Comparison of ENCODE assay signal across 17 mouse cellular contexts in the genomic region with DNA sequence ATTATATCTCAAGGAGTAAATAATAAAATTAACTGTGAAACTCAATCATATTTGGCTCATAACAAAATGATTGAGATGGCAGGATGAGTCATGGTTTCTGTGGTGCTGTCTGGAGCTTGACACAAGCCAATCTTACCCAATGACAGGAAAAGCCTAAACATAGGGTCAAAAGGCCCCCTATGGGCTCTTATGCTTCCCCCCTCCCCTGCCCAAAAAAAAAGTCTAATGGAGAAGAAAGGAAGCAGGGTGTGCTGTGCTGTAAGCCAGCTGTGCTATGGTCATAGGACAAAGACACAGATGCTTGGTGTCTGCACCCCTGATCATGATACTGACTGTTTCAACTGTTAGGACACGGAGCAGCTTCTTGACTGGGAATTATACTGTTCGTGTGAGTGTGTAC.
"Had no signal": no experiment of that assay in that cellular context is flagged by ENCODE, and none has a peak within 500 bp of the region (broad histone marks: within the 10 kb centered on the region; RNA-seq: fewer than 3 reads in every experiment).

No protein-coding gene starts in this region.

- H3K4me2 ChIP-seq: liver, embryonic 11.5 days; liver, embryonic 13.5 days; liver, embryonic 15.5 days; midbrain, embryonic 11.5 days; midbrain, embryonic 13.5 days; midbrain, embryonic 15.5 days; neural tube, embryonic 12.5 days; stomach, embryonic 15.5 days had no signal

- H3K9ac ChIP-seq: liver, embryonic 13.5 days; liver, embryonic 15.5 days; liver, postnatal 0 days; midbrain, embryonic 13.5 days; midbrain, embryonic 15.5 days; neural tube, embryonic 12.5 days; stomach, embryonic 15.5 days had no signal

- H3K4me1 ChIP-seq: liver, embryonic 13.5 days; liver, embryonic 15.5 days; megakaryocyte, embryonic 14.5 days; midbrain, embryonic 13.5 days; midbrain, embryonic 15.5 days; neural tube, embryonic 12.5 days; stomach, embryonic 15.5 days had no signal

- DNase-seq: liver; liver, embryonic 13.5 days; liver, postnatal 0 days; right cerebral cortex, postnatal 14 days; thymus, adult 2 months; thymus, postnatal 25 days; thymus, postnatal 4 days had no signal

- H3K9me3 ChIP-seq: liver, embryonic 13.5 days; liver, embryonic 15.5 days; midbrain, embryonic 13.5 days; midbrain, embryonic 15.5 days; neural tube, embryonic 12.5 days; stomach, embryonic 15.5 days had no signal

- H3K4me3 ChIP-seq: liver, embryonic 13.5 days; liver, embryonic 15.5 days; megakaryocyte, embryonic 14.5 days; midbrain, embryonic 13.5 days; midbrain, embryonic 15.5 days; neural tube, embryonic 12.5 days; stomach, embryonic 15.5 days had no signal

- H3K27me3 ChIP-seq: liver, embryonic 13.5 days; liver, embryonic 15.5 days; megakaryocyte, embryonic 14.5 days; midbrain, embryonic 13.5 days; midbrain, embryonic 15.5 days; neural tube, embryonic 12.5 days; stomach, embryonic 15.5 days had no signal

- ATAC-seq: liver, postnatal 0 days; midbrain, embryonic 13.5 days; midbrain, embryonic 15.5 days had no signal

- H3K27ac ChIP-seq: liver, embryonic 13.5 days; liver, embryonic 15.5 days; macrophage; midbrain, embryonic 13.5 days; midbrain, embryonic 15.5 days; neural tube, embryonic 12.5 days; stomach, embryonic 15.5 days; stomach, postnatal 0 days had no signal

- H3K36me3 ChIP-seq: liver, embryonic 13.5 days; liver, embryonic 15.5 days; midbrain, embryonic 15.5 days; stomach, embryonic 15.5 days had no signal
